In the genomic region with DNA sequence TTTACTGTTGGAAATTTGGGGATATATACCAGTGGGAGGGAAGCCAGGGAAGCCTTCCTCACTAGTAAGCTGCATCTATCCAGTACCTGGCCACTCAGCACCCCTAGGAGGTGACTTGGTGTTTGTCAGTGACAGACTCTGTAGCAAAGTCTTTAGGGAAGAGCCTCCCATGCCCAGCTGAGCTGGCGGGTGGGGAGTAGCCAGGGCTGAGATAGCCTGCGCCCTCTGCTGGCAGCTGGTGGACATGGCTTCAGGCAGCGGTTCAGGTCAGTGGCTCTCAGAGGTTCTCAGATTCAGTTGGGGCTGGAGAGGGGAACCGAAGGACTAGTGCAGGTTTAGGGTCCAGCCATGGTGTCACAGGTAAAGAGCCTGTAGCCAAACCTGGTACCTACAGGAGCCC, we compare ENCODE assay signal across 8 mouse cellular contexts. TPM values are rescaled to one million over a fixed set of nuclear protein-coding genes. Genes with fewer than 3 reads are reported as not detected.
A peak's percentile ranks its signal among the peaks of the same experiment; 100 is the strongest.
DNase-seq lines count a peak whose midpoint lies in the region; ATAC-seq and TF ChIP-seq lines count a peak whose summit lies in the region.

No protein-coding gene starts in this region.

- H3K36me3 ChIP-seq in liver, postnatal 0 days (replicated peaks; ENCODE audit: insufficient read depth, low read length), result peaks cover 28% of the 10 kb centered on the region
- peaks cover 28% of the 10 kb centered on the region for H3K36me3 ChIP-seq in neural tube, embryonic 14.5 days (ENCODE audit: control insufficient read depth, insufficient read depth, low read length)

- TF ChIP-seq POLR2A in cortical plate, adult 2 months (IDR thresholded peaks at IDR 0.05; ENCODE audit: extremely low read depth, insufficient read depth, low read length), result no peak

- peaks cover 3% of the 10 kb centered on the region; the same call in 1 of the 2 replicates for H3K4me1 ChIP-seq in cortical plate, adult 2 months (ENCODE audit: control insufficient read depth, insufficient read depth, low read length)
- peaks cover 13% of the 10 kb centered on the region for H3K4me1 ChIP-seq in liver, postnatal 0 days (ENCODE audit: insufficient read depth)
- no peaks in the 10 kb centered on the region for H3K4me1 ChIP-seq in neural tube, embryonic 14.5 days (ENCODE audit: control insufficient read depth, insufficient read depth, low read length)

- H3K27ac ChIP-seq in cortical plate, adult 2 months (ENCODE audit: insufficient read depth, low read length), result no peak overlapping the region
- no peak overlapping the region for H3K27ac ChIP-seq in liver, postnatal 0 days (ENCODE audit: low read depth)
- H3K27ac ChIP-seq in neural tube, embryonic 14.5 days (ENCODE audit: low read depth, low read length), result no peak overlapping the region

- WGBS in liver, postnatal 0 days (ENCODE audit: insufficient replicate concordance), result 3% methylated on average over 4 of the region's 4 CpGs
- WGBS in neural tube, embryonic 14.5 days, result 9% methylated on average over 4 of the region's 4 CpGs

- peak; percentile 73 for DNase-seq in A20 (ENCODE audit: low read depth, low spot score)
- peak; percentile 75 to 88 for DNase-seq in adrenal gland, adult (ENCODE audit: inconsistent age in 2 of 2, low spot score in 1 of 2)
- DNase-seq in heart, adult 18-20 months, result peak; percentile 58 to 77
- DNase-seq in kidney, adult 9 months, result peak; percentile 74
- DNase-seq in liver, postnatal 0 days, result peak; percentile 90
- DNase-seq in thymus, adult 18-20 months, result peak; percentile 21 to 29

- no peak overlapping the region for H3K4me3 ChIP-seq in cortical plate, adult 2 months (ENCODE audit: insufficient read depth, low read length)
- no peak overlapping the region for H3K4me3 ChIP-seq in liver, postnatal 0 days (ENCODE audit: low read depth, low read length)
- H3K4me3 ChIP-seq in neural tube, embryonic 14.5 days (ENCODE audit: low read depth, low read length), result no peak overlapping the region

- H3K9me3 ChIP-seq in liver, postnatal 0 days (ENCODE audit: low read length), result no peaks in the 10 kb centered on the region
- H3K9me3 ChIP-seq in neural tube, embryonic 14.5 days (ENCODE audit: control insufficient read depth, low read length), result no peaks in the 10 kb centered on the region

- TF ChIP-seq CTCF in cortical plate, adult 2 months (IDR thresholded peaks at IDR 0.05; ENCODE audit: extremely low read depth, insufficient read depth, low read length), result peak; percentile 73
- TF ChIP-seq CTCF in liver, postnatal 0 days (IDR thresholded peaks at IDR 0.05; ENCODE audit: low read depth), result peak; percentile 99

- H3K27me3 ChIP-seq in liver, postnatal 0 days (ENCODE audit: insufficient read depth, low read length), result no peaks in the 10 kb centered on the region
- H3K27me3 ChIP-seq in neural tube, embryonic 14.5 days (ENCODE audit: control insufficient read depth, insufficient read depth, low read length), result no peaks in the 10 kb centered on the region

- ATAC-seq in liver, postnatal 0 days, result peak; percentile 81
- peak; percentile 42 for ATAC-seq in neural tube, embryonic 14.5 days (ENCODE audit: low read depth)

- H3K4me2 ChIP-seq in liver, postnatal 0 days (ENCODE audit: low read depth, low read length), result no peak overlapping the region
- no peak overlapping the region for H3K4me2 ChIP-seq in neural tube, embryonic 14.5 days (ENCODE audit: low read depth, low read length)

- no peak overlapping the region for H3K9ac ChIP-seq in liver, postnatal 0 days (replicated peaks)
- H3K9ac ChIP-seq in neural tube, embryonic 14.5 days (replicated peaks; ENCODE audit: low read depth, low read length), result no peak overlapping the region

- no peak for TF ChIP-seq EP300 in liver, postnatal 0 days (IDR thresholded peaks at IDR 0.05; ENCODE audit: low read depth)

RNA-seq across cellular contexts. Expression of a gene that starts 31.4 kb away (rescaled TPM):
- 3.0 and 3.3 TPM in 2 replicates for polyA plus RNA-seq in cortical plate, adult 2 months (2012; rRNA removed)
- 1 to 10 TPM; 7.7 to 9.8 TPM for total RNA-seq in heart, adult 18-20 months (2021)
- 14.8 and 15.4 TPM in 2 replicates for polyA plus RNA-seq in liver, postnatal 0 days (2015; fragmentation: Nextera tagmentation; extraction: Ambion mirVana)
- 0.70 and 3.0 TPM in 2 replicates for polyA plus RNA-seq in neural tube, embryonic 14.5 days (2014; fragmentation: Nextera tagmentation; extraction: Ambion mirVana)

RNA-seq across cellular contexts. Expression of a gene that starts 53.9 kb away (rescaled TPM):
- 42.2 and 47.0 TPM in 2 replicates for polyA plus RNA-seq in cortical plate, adult 2 months (2012; rRNA removed)
- total RNA-seq in heart, adult 18-20 months (2021), result 10 to 100 TPM; 19.9 to 21.3 TPM
- 13.6 and 14.6 TPM in 2 replicates for polyA plus RNA-seq in liver, postnatal 0 days (2015; fragmentation: Nextera tagmentation; extraction: Ambion mirVana)
- polyA plus RNA-seq in neural tube, embryonic 14.5 days (2014; fragmentation: Nextera tagmentation; extraction: Ambion mirVana), result 98.6 and 115 TPM in 2 replicates

Comparison
In these comparisons a context has a peak if more than half of its experiments do, and no peak if none do; other contexts are left out.
1. DNase-seq: peak in every context shown above with its lines; median percentile 90 in liver, postnatal 0 days; 82 in adrenal gland, adult; 74 in kidney, adult 9 months; 73 in A20; 68 in heart, adult 18-20 months; 25 in thymus, adult 18-20 months.